Mouse (Mus musculus): ENCODE results near the gene Fndc4.

Gene Fndc4

GRCm38 (mm10) chr5:31295606-31296141 lies at the start of gene Fndc4:
Fndc4 (minus strand) TSS chr5:31296080.
- in situ Hi-C loops (cut with MboI, MseI): no loop called here

- in situ Hi-C loops (cut with MboI, MseI): no loop called here
These were observed 32.4 kb upstream of the Fndc4 start for GRCm38 (mm10) chr5:31328255-31328654.

GRCm38 (mm10) chr5:31326850-31327249 lies 31.0 kb upstream of the Fndc4 start:
- in situ Hi-C loops (cut with MboI, MseI): no loop called here

- in situ Hi-C loops (cut with MboI, MseI): no loop called here
These were observed 28.2 kb upstream of the Fndc4 start for GRCm38 (mm10) chr5:31324085-31324484.

- in situ Hi-C loops (cut with MboI, MseI): no loop called here
These were observed 26.9 kb upstream of the Fndc4 start for GRCm38 (mm10) chr5:31322776-31323175.

- in situ Hi-C loops (cut with MboI, MseI): no loop called here
These were observed 16.9 kb upstream of the Fndc4 start for GRCm38 (mm10) chr5:31312806-31313205.

- in situ Hi-C loops (cut with MboI, MseI): no loop called here
These were observed 7.2 kb upstream of the Fndc4 start for GRCm38 (mm10) chr5:31303093-31303492.

- in situ Hi-C loops (cut with MboI, MseI): no loop called here
These were observed 6.0 kb upstream of the Fndc4 start for GRCm38 (mm10) chr5:31301866-31302265.

GRCm38 (mm10) chr5:31298486-31298885 lies 2.6 kb upstream of the Fndc4 start:
- in situ Hi-C loops (cut with MboI, MseI): no loop called here

GRCm38 (mm10) chr5:31297981-31298380 lies 2.1 kb upstream of the Fndc4 start:
- in situ Hi-C loops (cut with MboI, MseI): no loop called here

GRCm38 (mm10) chr5:31297047-31297757 lies 1.3 kb upstream of the Fndc4 start, which contains the start of gene Gckr:
Gckr (plus strand) TSS chr5:31297443.
- in situ Hi-C loops (cut with MboI, MseI): no loop called here

- in situ Hi-C loops (cut with MboI, MseI): no loop called here
These were observed 795 bp downstream of the Fndc4 start for GRCm38 (mm10) chr5:31294964-31295605.

GRCm38 (mm10) chr5:31291361-31291688 lies 4.6 kb downstream of the Fndc4 start:
- in situ Hi-C loops (cut with MboI, MseI): no loop called here

- in situ Hi-C loops (cut with MboI, MseI): no loop called here
These were observed 5.1 kb downstream of the Fndc4 start, which contains the start of gene Ift172 for GRCm38 (mm10) chr5:31290521-31291360. Ift172 (minus strand) TSS chr5:31291116.

- in situ Hi-C loops (cut with MboI, MseI): no loop called here
These were observed 6.2 kb downstream of the Fndc4 start for GRCm38 (mm10) chr5:31289626-31290230.

- in situ Hi-C loops (cut with MboI, MseI): no loop called here
These were observed 7.2 kb downstream of the Fndc4 start for GRCm38 (mm10) chr5:31288655-31289054.

GRCm38 (mm10) chr5:31288225-31288624 lies 7.7 kb downstream of the Fndc4 start:
- in situ Hi-C loops (cut with MboI, MseI): no loop called here

- in situ Hi-C loops (cut with MboI, MseI): no loop called here
These were observed 16.5 kb downstream of the Fndc4 start for GRCm38 (mm10) chr5:31279245-31279988.

GRCm38 (mm10) chr5:31273018-31273417 lies 22.9 kb downstream of the Fndc4 start:
- in situ Hi-C loops (cut with MboI, MseI): no loop called here

GRCm38 (mm10) chr5:31267686-31268085 lies 28.2 kb downstream of the Fndc4 start:
- in situ Hi-C loops (cut with MboI, MseI): no loop called here

GRCm38 (mm10) chr5:31266101-31266500 lies 29.8 kb downstream of the Fndc4 start:
- in situ Hi-C loops (cut with MboI, MseI): no loop called here

Data from T-helper 1 cell (primary cell).